Mouse (Mus musculus) CH12.LX (cell line): ENCODE measurements at regions not wholly inside any gene's neighbourhood (a gene's known extent, or its start where the extent isn't known, plus 50 kb on each side); places are given as distances from the start of the nearest gene placed in this dataset.

ENCODE experiments used
- DNase-seq: peaks from one replicate; pipeline ENCODE4 v3.0.0-alpha.2; 2013; ENCODE audit errors: extremely low read depth
- H3K27ac ChIP-seq: 2 replicates; pipeline ENCODE4 v1.5.1; 2012; ENCODE audit warnings: low read depth, mild to moderate bottlenecking, control low read depth, moderate library complexity; ENCODE audit not compliant: insufficient read depth
- H3K27me3 ChIP-seq: replicated peaks from 2 replicates; pipeline ENCODE3; 2012; ENCODE audit warnings: inconsistent platforms
- H3K36me3 ChIP-seq, 2 experiments: replicated peaks in 1 of 2; 2 replicates each; pipeline versions ENCODE3 to v1.6.1; 2012; ENCODE audit warnings: inconsistent platforms in 1 of 2, low read length in 1 of 2, mild to moderate bottlenecking in 1 of 2, mixed read lengths in 1 of 2, moderate library complexity in 1 of 2; ENCODE audit not compliant: control insufficient read depth in 1 of 2, insufficient read depth in 1 of 2
- H3K4me1 ChIP-seq, 2 experiments: 2 replicates each; pipeline ENCODE4 v1.6.1; 2012; ENCODE audit warnings: inconsistent platforms in 1 of 2, moderate library complexity in 1 of 2; ENCODE audit not compliant: insufficient read depth in 2 of 2, control insufficient read depth in 1 of 2
- H3K4me2 ChIP-seq: 2 replicates; pipeline ENCODE4 v1.6.1; 2012; ENCODE audit warnings: low read depth, mild to moderate bottlenecking, control low read depth; ENCODE audit not compliant: poor library complexity, insufficient read depth, severe bottlenecking
- H3K4me3 ChIP-seq, 3 experiments: fragments of 150-350 bp in 1 of 3; sonication (generic) in 1 of 3; replicated peaks in 1 of 3; 2 replicates each; pipeline versions ENCODE3 to v1.5.1; 2011 to 2012; ENCODE audit warnings: low read depth in 2 of 3, low read length in 2 of 3, mild to moderate bottlenecking in 2 of 3, moderate library complexity in 2 of 3, control low read depth in 1 of 3, improper control_type of control experiment in 1 of 3, inconsistent platforms in 1 of 3, mixed read lengths in 1 of 3; ENCODE audit not compliant: poor library complexity in 1 of 3
- H3K79me2 ChIP-seq: replicated peaks from 2 replicates; pipeline ENCODE4 v1.6.1; 2012; ENCODE audit warnings: mild to moderate bottlenecking, moderate library complexity; ENCODE audit not compliant: control insufficient read depth, poor library complexity, insufficient read depth, severe bottlenecking; ENCODE audit errors: extremely low read depth
- H3K9ac ChIP-seq: 2 replicates; pipeline ENCODE4 v1.6.1; 2012; ENCODE audit warnings: low read depth, mild to moderate bottlenecking, control low read depth, moderate library complexity; ENCODE audit not compliant: insufficient read depth
- H3K9me3 ChIP-seq: replicated peaks from 2 replicates; pipeline ENCODE3; 2012; ENCODE audit warnings: low read length, inconsistent platforms, mixed read lengths
- BHLHE40 ChIP-seq: IDR thresholded peaks from 2 replicates; pipeline ENCODE4 v1.6.1; 2011; ENCODE audit warnings: mild to moderate bottlenecking, low read depth, low read length, improper control_type of control experiment
- CHD1 ChIP-seq: IDR thresholded peaks from 2 replicates; pipeline ENCODE4 v1.6.1; 2012; ENCODE audit warnings: low read depth, low read length, improper control_type of control experiment, inconsistent platforms
- CHD2 ChIP-seq: IDR thresholded peaks from 2 replicates; pipeline ENCODE4 v1.6.1; 2011; ENCODE audit warnings: low read length, improper control_type of control experiment
- CTCF ChIP-seq, 2 experiments: IDR thresholded peaks in 1 of 2; conservative IDR thresholded peaks in 1 of 2; 2 replicates each; pipeline ENCODE4 v1.5.1; 2011 to 2012; ENCODE audit warnings: low read depth in 2 of 2, low read length in 2 of 2, improper control_type of control experiment in 1 of 2, inconsistent platforms in 1 of 2, mild to moderate bottlenecking in 1 of 2, moderate library complexity in 1 of 2
- ELF1 ChIP-seq: IDR thresholded peaks from 2 replicates; pipeline ENCODE4 v1.6.1; 2014; ENCODE audit warnings: low read depth, mild to moderate bottlenecking, inconsistent platforms, low read length, improper control_type of control experiment
- ETS1 ChIP-seq: conservative IDR thresholded peaks from 2 replicates; pipeline ENCODE4 v1.6.1; 2012; ENCODE audit warnings: low read depth, mild to moderate bottlenecking, inconsistent platforms, low read length, improper control_type of control experiment, moderate library complexity
- HCFC1 ChIP-seq: IDR thresholded peaks from 2 replicates; pipeline ENCODE4 v1.6.1; 2012; ENCODE audit warnings: low read depth, mild to moderate bottlenecking, inconsistent platforms, low read length, improper control_type of control experiment
- JUN ChIP-seq: IDR thresholded peaks from 2 replicates; pipeline ENCODE4 v1.6.1; 2011; ENCODE audit warnings: low read depth, mild to moderate bottlenecking, low read length, improper control_type of control experiment, moderate library complexity; ENCODE audit not compliant: insufficient read depth
- KAT2A ChIP-seq: IDR thresholded peaks from 2 replicates; pipeline ENCODE4 v1.6.1; 2012; ENCODE audit warnings: low read length, improper control_type of control experiment, inconsistent platforms; ENCODE audit not compliant: insufficient replicate concordance
- MAFK ChIP-seq: IDR thresholded peaks from 2 replicates; pipeline ENCODE4 v1.6.1; 2011; ENCODE audit warnings: low read length, improper control_type of control experiment; ENCODE audit not compliant: insufficient replicate concordance
- MXI1 ChIP-seq: IDR thresholded peaks from 2 replicates; pipeline ENCODE4 v1.6.1; 2011; ENCODE audit warnings: mild to moderate bottlenecking, low read depth, low read length, improper control_type of control experiment
- MYC ChIP-seq: IDR thresholded peaks from 2 replicates; pipeline ENCODE4 v1.6.1; 2011; ENCODE audit warnings: low read depth, mild to moderate bottlenecking, improper control_type of control experiment, low read length
- NELFE ChIP-seq: IDR thresholded peaks from 2 replicates; pipeline ENCODE4 v1.6.1; 2011; ENCODE audit warnings: low read depth, low read length, improper control_type of control experiment
- NRF1 ChIP-seq: IDR thresholded peaks from 2 replicates; pipeline ENCODE4 v1.6.1; 2014; ENCODE audit warnings: low read depth, mild to moderate bottlenecking, inconsistent platforms, low read length, improper control_type of control experiment, moderate library complexity
- PAX5 ChIP-seq: IDR thresholded peaks from 2 replicates; pipeline ENCODE4 v1.6.1; 2012; ENCODE audit warnings: low read length, inconsistent platforms, mixed read lengths
- POLR2A ChIP-seq: IDR thresholded peaks from 2 replicates; pipeline ENCODE4 v1.6.1; 2011; ENCODE audit warnings: low read depth, mild to moderate bottlenecking, improper control_type of control experiment, low read length
- POLR2AphosphoS2 ChIP-seq: IDR thresholded peaks from 2 replicates; pipeline ENCODE4 v1.6.1; 2011; ENCODE audit warnings: low read depth, low read length, improper control_type of control experiment
- RAD21 ChIP-seq: IDR thresholded peaks from 2 replicates; pipeline ENCODE4 v1.6.1; 2011; ENCODE audit warnings: low read depth, mild to moderate bottlenecking, low read length, improper control_type of control experiment, moderate library complexity
- RCOR1 ChIP-seq: conservative IDR thresholded peaks from 2 replicates; pipeline ENCODE4 v1.6.1; 2012; ENCODE audit warnings: low read depth, mild to moderate bottlenecking, inconsistent platforms, low read length, improper control_type of control experiment
- SIN3A ChIP-seq: IDR thresholded peaks from 2 replicates; pipeline ENCODE4 v1.6.1; 2012; ENCODE audit warnings: low read length, improper control_type of control experiment, inconsistent platforms
- UBTF ChIP-seq: IDR thresholded peaks from 2 replicates; pipeline ENCODE4 v1.6.1; 2012; ENCODE audit warnings: low read depth, mild to moderate bottlenecking, inconsistent platforms, low read length, improper control_type of control experiment, moderate library complexity
- USF1 ChIP-seq: IDR thresholded peaks from 2 replicates; pipeline ENCODE4 v1.6.1; 2014; ENCODE audit warnings: low read depth, mild to moderate bottlenecking, inconsistent platforms, low read length, improper control_type of control experiment
- USF2 ChIP-seq: conservative IDR thresholded peaks from 2 replicates; pipeline ENCODE4 v1.6.1; 2011; ENCODE audit warnings: low read depth, low read length, improper control_type of control experiment
- dilution Hi-C: fragments of 300-500 bp; cut with MboI; formaldehyde crosslinking; loops from 2 replicates; pipeline ENCODE4 v1.14.3; 2020; ENCODE audit warnings: low sequenced_read_pairs; ENCODE audit not compliant: extremely low pct_unique_long_range_greater_than_20kb, extremely low pct_ligation_motif_present
- in situ Hi-C: fragments of 300-500 bp; cut with MboI; formaldehyde crosslinking; loops from 3 replicates; pipeline ENCODE4 v1.14.3; 2019; ENCODE audit warnings: low sequenced_read_pairs, low pct_ligation_motif_present, low pct_unique_long_range_greater_than_20kb, mixed read lengths

- DNase-seq: no peak
- Histone ChIP-seq H3K27ac (no peak overlapping the region), H3K79me2 (no peaks in the 10 kb centered on the region), H3K4me3 (no peak overlapping the region), H3K4me2 (no peak overlapping the region), H3K27me3 (no peaks in the 10 kb centered on the region), H3K4me1 (no peaks in the 10 kb centered on the region), H3K36me3 (no peaks in the 10 kb centered on the region), H3K9ac (no peak overlapping the region), H3K9me3 (no peaks in the 10 kb centered on the region)
- in situ Hi-C loops: loop anchor here (25.0 kb wide), 1 partner anchor 295 kb away; no protein-coding TSS in a partner anchor
- dilution Hi-C loops: no loop called here
- no peak for TF ChIP-seq MAFK
- no peak for TF ChIP-seq UBTF
- TF ChIP-seq ELF1: no peak
- TF ChIP-seq ETS1: no peak
- no peak for TF ChIP-seq BHLHE40
- no peak for TF ChIP-seq CTCF (conservative IDR thresholded peaks at IDR 0.05 in 1 of 2, IDR thresholded peaks at IDR 0.05 in 1 of 2; ENCODE audit: low read depth in 2 of 2, low read length in 2 of 2)
- TF ChIP-seq USF1: no peak
- TF ChIP-seq RCOR1: no peak
- no peak for TF ChIP-seq RAD21
- no peak for TF ChIP-seq MXI1
- no peak for TF ChIP-seq NELFE
- no peak for TF ChIP-seq CHD2
- no peak for TF ChIP-seq MYC
- TF ChIP-seq SIN3A: no peak
- no peak for TF ChIP-seq HCFC1
- TF ChIP-seq JUN: no peak
- TF ChIP-seq CHD1: no peak
- TF ChIP-seq, all 38 proteins: peak for 0
Measured at GRCm38 (mm10) chr7:83007540-83007939, 140.4 kb downstream of the Mex3b start.

GRCm38 (mm10) chr7:83012145-83012544 is 145.0 kb downstream of the Mex3b start:
- Histone ChIP-seq H3K4me1 (0 out of 4 replicates have a peak, but pooled peaks cover 0 to 2% of the 10 kb centered on the region in 2 experiments), H3K79me2 (no peaks in the 10 kb centered on the region), H3K27me3 (no peaks in the 10 kb centered on the region), H3K27ac (no peak overlapping the region), H3K36me3 (no peaks in the 10 kb centered on the region), H3K9ac (no peak overlapping the region), H3K4me2 (no peak overlapping the region), H3K4me3 (no peak overlapping the region), H3K9me3 (no peaks in the 10 kb centered on the region)
- DNase-seq: no peak
- no peak for TF ChIP-seq USF2
- no peak for TF ChIP-seq POLR2AphosphoS2
- no peak for TF ChIP-seq KAT2A
- no peak for TF ChIP-seq PAX5
- TF ChIP-seq UBTF: no peak
- TF ChIP-seq NRF1: no peak
- TF ChIP-seq BHLHE40: no peak
- TF ChIP-seq USF1: no peak
- TF ChIP-seq POLR2A: no peak
- no peak for TF ChIP-seq ELF1
- TF ChIP-seq CTCF (conservative IDR thresholded peaks at IDR 0.05 in 1 of 2, IDR thresholded peaks at IDR 0.05 in 1 of 2; ENCODE audit: low read depth in 2 of 2, low read length in 2 of 2): no peak
- no peak for TF ChIP-seq NELFE
- TF ChIP-seq HCFC1: no peak
- dilution Hi-C loops: no loop called here
- in situ Hi-C loops: loop anchor here (25.0 kb wide), 1 partner anchor 300 kb away; no protein-coding TSS in a partner anchor
